Mouse (Mus musculus) hindbrain, postnatal 0 days (tissue): ENCODE measurements around the gene Ccnt1. TPM values are rescaled to one million over a fixed set of nuclear protein-coding genes. Genes with fewer than 3 reads are reported as not detected.
"Not testable (repeated sequence)": the region's sequence is repeated elsewhere in the genome, so short reads cannot be mapped to it uniquely, and the experiment has no call there.

Experiments used
- ATAC-seq: fragments of 200-750 bp; cut with Nextera tagmentation; 2 replicates; pipeline ENCODE4 v1.8.0; 2017; ENCODE audit warnings: mild to moderate bottlenecking, moderate TSS enrichment, moderate library complexity
- DNase-seq: peaks from one replicate; pipeline ENCODE4 v3.0.0-alpha.2; 2015; ENCODE audit warnings: low spot score
- H3K27ac ChIP-seq: fragments of 300-500 bp; sonication (generic); 2 replicates; pipeline ENCODE4 v1.5.1; 2014; ENCODE audit warnings: mild to moderate bottlenecking
- H3K27me3 ChIP-seq: fragments of 300-500 bp; sonication (generic); 2 replicates; pipeline ENCODE4 v1.6.1; 2014; ENCODE audit warnings: low read length, mixed read lengths; ENCODE audit not compliant: insufficient read depth
- H3K36me3 ChIP-seq: fragments of 300-500 bp; sonication (generic); 2 replicates; pipeline ENCODE4 v1.6.1; 2014; ENCODE audit warnings: low read length, mixed read lengths; ENCODE audit not compliant: insufficient read depth
- H3K4me1 ChIP-seq: fragments of 300-500 bp; sonication (generic); 2 replicates; pipeline ENCODE4 v1.6.1; 2014; ENCODE audit warnings: antibody characterized with exemption, low read length, mixed read lengths; ENCODE audit not compliant: insufficient read depth
- H3K4me2 ChIP-seq: fragments of 300-500 bp; sonication (generic); 2 replicates; pipeline ENCODE4 v1.6.1; 2014; ENCODE audit warnings: low read depth, mild to moderate bottlenecking, low read length, moderate library complexity, mixed read lengths
- H3K4me3 ChIP-seq: fragments of 300-500 bp; sonication (generic); 2 replicates; pipeline ENCODE4 v1.5.1; 2014; ENCODE audit warnings: low read length
- H3K9ac ChIP-seq: fragments of 300-500 bp; sonication (generic); replicated peaks from 2 replicates; pipeline ENCODE4 v1.6.1; 2014; ENCODE audit warnings: mild to moderate bottlenecking, low read length, moderate library complexity, mixed read lengths
- H3K9me3 ChIP-seq: fragments of 300-500 bp; sonication (generic); 2 replicates; pipeline ENCODE4 v1.6.1; 2016; ENCODE audit warnings: low read length, mixed read lengths
- CTCF ChIP-seq: IDR thresholded peaks from 2 replicates; pipeline ENCODE4 v1.5.1; 2016; ENCODE audit warnings: antibody characterized with exemption, control low read depth, low read depth
- WGBS: fragments of 180-500 bp; shearing (Covaris S2); extraction: QIAGEN DNeasy Blood & Tissue Kit; methylation state at CpG from one replicate; pipeline ENCODE4 v1.1.7; 2014; 5-methylcytosine and 5-hydroxymethylcytosine counted together
- polyA plus RNA-seq: library from polyadenylated mRNA; unstranded; fragments of >200 nt; fragmentation: Nextera tagmentation; extraction: Ambion mirVana; gene quantifications from 2 replicates; pipeline ENCODE4 v1.2.1, GENCODE M21; 2015
- total RNA-seq: library from RNA; depleted of rRNA; stranded (reverse); fragments of >200 nt; gene quantifications from 2 replicates; pipeline ENCODE4 v1.2.3, GENCODE M21; 2014

Ccnt1 gene
- total and polyA plus RNA-seq, 2 experiments from 2014 or later: 42.4 to 42.7 TPM

- TF ChIP-seq CTCF: no peak
- H3K27ac ChIP-seq: no peak overlapping the region
- no peaks in the 10 kb centered on the region for H3K4me1 ChIP-seq
- no peak overlapping the region for H3K9ac ChIP-seq
- WGBS: 91% methylated on average over 14 of the region's 14 CpGs
- H3K9me3 ChIP-seq: no peaks in the 10 kb centered on the region
- DNase-seq: no peak
- H3K27me3 ChIP-seq: no peaks in the 10 kb centered on the region
- no peak overlapping the region for H3K4me3 ChIP-seq
- no peak for ATAC-seq
- H3K36me3 ChIP-seq: peaks cover 73% of the 10 kb centered on the region
- no peak overlapping the region for H3K4me2 ChIP-seq
Measured at GRCm38 (mm10) chr15:98596609-98597008, 25.9 kb upstream of the Ccnt1 start.

- H3K4me2 ChIP-seq: no peak overlapping the region
- no peak for DNase-seq
- no peaks in the 10 kb centered on the region for H3K27me3 ChIP-seq
- H3K4me1 ChIP-seq: no peaks in the 10 kb centered on the region
- H3K9ac ChIP-seq: no peak overlapping the region
- H3K27ac ChIP-seq: no peak overlapping the region
- H3K36me3 ChIP-seq: peaks cover 73% of the 10 kb centered on the region
- no peak overlapping the region for H3K4me3 ChIP-seq
- no peak for TF ChIP-seq CTCF
- ATAC-seq: no peak
- no peaks in the 10 kb centered on the region for H3K9me3 ChIP-seq
- WGBS: 96% methylated on average over 5 of the region's 5 CpGs
Measured at GRCm38 (mm10) chr15:98595049-98595448, 24.3 kb upstream of the Ccnt1 start.

GRCm38 (mm10) chr15:98594193-98594592, 23.5 kb upstream of the Ccnt1 start:
- H3K4me3 ChIP-seq: no peak overlapping the region
- no peaks in the 10 kb centered on the region for H3K4me1 ChIP-seq
- ATAC-seq (no peak), DNase-seq (no peak)
- WGBS: 83% methylated on average over 19 of the region's 19 CpGs
- no peaks in the 10 kb centered on the region for H3K9me3 ChIP-seq
- H3K36me3 ChIP-seq: peaks cover 73% of the 10 kb centered on the region
- no peak overlapping the region for H3K27ac ChIP-seq
- no peak for TF ChIP-seq CTCF
- no peaks in the 10 kb centered on the region for H3K27me3 ChIP-seq
- no peak overlapping the region for H3K4me2 ChIP-seq
- no peak overlapping the region for H3K9ac ChIP-seq

GRCm38 (mm10) chr15:98591396-98591795, 20.7 kb upstream of the Ccnt1 start:
- Histone ChIP-seq H3K9me3 (no peaks in the 10 kb centered on the region), H3K4me2 (no peak overlapping the region), H3K4me1 (no peaks in the 10 kb centered on the region), H3K36me3 (peaks cover 53% of the 10 kb centered on the region), H3K4me3 (no peak overlapping the region), H3K27me3 (no peaks in the 10 kb centered on the region), H3K27ac (no peak overlapping the region), H3K9ac (no peak overlapping the region)
- DNase-seq (no peak), ATAC-seq (no peak)
- TF ChIP-seq CTCF: no peak
- 63% methylated on average over 4 of the region's 4 CpGs for WGBS

- no peaks in the 10 kb centered on the region for H3K9me3 ChIP-seq
- no peak overlapping the region for H3K4me3 ChIP-seq
- DNase-seq (no peak), ATAC-seq (no peak)
- H3K4me2 ChIP-seq: no peak overlapping the region
- no peak overlapping the region for H3K27ac ChIP-seq
- no peaks in the 10 kb centered on the region for H3K4me1 ChIP-seq
- H3K36me3 ChIP-seq: peaks cover 37% of the 10 kb centered on the region
- no peaks in the 10 kb centered on the region for H3K27me3 ChIP-seq
- no peak overlapping the region for H3K9ac ChIP-seq
- TF ChIP-seq CTCF: no peak
- 80% methylated on average over 7 of the region's 7 CpGs for WGBS
Measured at GRCm38 (mm10) chr15:98589640-98590336, 19.1 kb upstream of the Ccnt1 start.

GRCm38 (mm10) chr15:98587751-98588150, 17.0 kb upstream of the Ccnt1 start:
- no peak for ATAC-seq
- TF ChIP-seq CTCF: no peak
- WGBS: 88% methylated on average over 11 of the region's 11 CpGs

GRCm38 (mm10) chr15:98586141-98586540, 15.4 kb upstream of the Ccnt1 start:
- not testable (repeated sequence) for H3K9me3 ChIP-seq, H3K27ac ChIP-seq, H3K4me1 ChIP-seq, H3K4me3 ChIP-seq, H3K36me3 ChIP-seq, H3K4me2 ChIP-seq, ATAC-seq, H3K9ac ChIP-seq, DNase-seq, H3K27me3 ChIP-seq
- 83% methylated on average over 9 of the region's 9 CpGs for WGBS

More at GRCm38 (mm10) chr15:98587751-98588150, 17.0 kb upstream of the Ccnt1 start:
- Histone ChIP-seq H3K4me2 (no peak overlapping the region), H3K4me1 (no peaks in the 10 kb centered on the region), H3K36me3 (peaks cover 17% of the 10 kb centered on the region), H3K9ac (no peak overlapping the region), H3K4me3 (no peak overlapping the region), H3K9me3 (no peaks in the 10 kb centered on the region), H3K27ac (no peak overlapping the region), H3K27me3 (no peaks in the 10 kb centered on the region)
- no peak for DNase-seq
